Mouse (Mus musculus): ENCODE data around the gene Pkmyt1. TPM values are rescaled to one million over a fixed set of nuclear protein-coding genes. Genes with fewer than 3 reads are reported as not detected.

The Pkmyt1 gene
- polyA plus RNA-seq, 1 experiment from 2014 or later = 19.7 TPM

DNA sequence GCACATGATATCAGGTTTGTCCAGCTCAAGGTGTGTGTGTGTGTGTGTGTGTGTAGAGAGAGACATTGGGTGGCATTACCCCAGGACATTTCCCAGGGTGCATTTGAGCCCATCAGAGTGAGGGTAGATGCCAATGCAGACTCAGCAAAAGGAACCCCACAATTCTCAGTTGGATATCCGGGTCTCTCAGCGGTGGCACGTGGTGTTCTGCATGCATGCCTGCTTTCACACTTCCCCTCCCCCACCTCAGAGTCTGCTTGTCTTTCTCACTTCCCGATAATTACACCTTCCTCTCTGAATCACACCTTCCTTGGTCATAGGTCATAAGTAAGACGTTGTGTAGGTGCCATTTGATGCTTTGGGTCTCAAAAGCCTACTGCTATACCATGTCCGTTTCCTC, 21.9 kb downstream of the Pkmyt1 start:
- H3K9me3 ChIP-seq (replicated peaks; ENCODE audit: control insufficient read depth, low read length, poor library complexity, severe bottlenecking) = no peaks in the 10 kb centered on the region
- H3K9ac ChIP-seq (ENCODE audit: low read depth, low read length) = no peak overlapping the region
- WGBS = 43% methylated on average over 6 of the region's 6 CpGs
- peaks cover 16% of the 10 kb centered on the region for H3K36me3 ChIP-seq (ENCODE audit: control insufficient read depth, insufficient read depth, low read length)
- no peak overlapping the region for H3K27ac ChIP-seq (ENCODE audit: low read length)
- peaks cover 24% of the 10 kb centered on the region for H3K27me3 ChIP-seq (ENCODE audit: control insufficient read depth, insufficient read depth, low read depth, low read length)
- no peak overlapping the region for H3K4me2 ChIP-seq (ENCODE audit: low read length)
- no peak overlapping the region for H3K4me3 ChIP-seq (ENCODE audit: low read depth, low read length)
- ATAC-seq = no peak
- peaks cover 13% of the 10 kb centered on the region for H3K4me1 ChIP-seq (ENCODE audit: control insufficient read depth, insufficient read depth, low read length)

GRCm38 (mm10) chr17:23748631-23749391, 22.7 kb downstream of the Pkmyt1 start:
- Histone ChIP-seq H3K4me2 (ENCODE audit: low read length) (no peak overlapping the region), H3K27ac (ENCODE audit: low read length) (no peak overlapping the region), H3K4me1 (ENCODE audit: control insufficient read depth, insufficient read depth, low read length) (peaks cover 13% of the 10 kb centered on the region), H3K4me3 (ENCODE audit: low read depth, low read length) (no peak overlapping the region), H3K9ac (ENCODE audit: low read depth, low read length) (no peak overlapping the region), H3K27me3 (ENCODE audit: control insufficient read depth, insufficient read depth, low read depth, low read length) (peaks cover 16% of the 10 kb centered on the region), H3K9me3 (replicated peaks; ENCODE audit: control insufficient read depth, low read length, poor library complexity, severe bottlenecking) (no peaks in the 10 kb centered on the region), H3K36me3 (ENCODE audit: control insufficient read depth, insufficient read depth, low read length) (peaks cover 24% of the 10 kb centered on the region)
- ATAC-seq = no peak
- WGBS = 40% methylated on average over 10 of the region's 10 CpGs

- 89% methylated on average over 11 of the region's 11 CpGs for WGBS
- Histone ChIP-seq H3K27ac (ENCODE audit: low read length) (no peak overlapping the region), H3K27me3 (ENCODE audit: control insufficient read depth, insufficient read depth, low read depth, low read length) (peaks cover 8% of the 10 kb centered on the region), H3K4me3 (ENCODE audit: low read depth, low read length) (no peak overlapping the region), H3K9me3 (replicated peaks; ENCODE audit: control insufficient read depth, low read length, poor library complexity, severe bottlenecking) (no peaks in the 10 kb centered on the region), H3K36me3 (ENCODE audit: control insufficient read depth, insufficient read depth, low read length) (peaks cover 26% of the 10 kb centered on the region), H3K4me2 (ENCODE audit: low read length) (no peak overlapping the region), H3K9ac (ENCODE audit: low read depth, low read length) (no peak overlapping the region), H3K4me1 (ENCODE audit: control insufficient read depth, insufficient read depth, low read length) (peaks cover 13% of the 10 kb centered on the region)
- no peak for ATAC-seq
Measured at GRCm38 (mm10) chr17:23749400-23750191, 23.5 kb downstream of the Pkmyt1 start.

DNA sequence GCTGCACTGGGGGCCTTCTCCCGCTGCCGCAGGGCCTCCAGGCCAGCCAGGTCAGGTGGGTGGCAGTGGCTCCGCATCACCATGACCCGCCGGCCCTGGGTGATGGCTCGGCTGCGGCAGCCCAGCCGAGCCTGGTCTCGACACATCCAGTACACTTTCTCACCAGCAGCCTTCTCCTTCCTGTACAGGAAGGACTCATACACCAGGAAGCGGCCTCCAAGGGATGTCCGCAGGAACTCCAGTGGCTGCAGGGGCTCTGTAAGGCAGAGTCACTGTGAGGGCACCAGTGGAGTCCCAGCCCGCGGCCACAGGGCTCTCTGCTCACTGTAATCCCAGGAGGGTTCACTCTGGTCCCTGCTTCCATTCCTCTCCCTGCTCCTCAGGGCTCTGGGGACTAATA, 29.6 kb downstream of the Pkmyt1 start:
- Histone ChIP-seq H3K4me1 (ENCODE audit: control insufficient read depth, insufficient read depth, low read length) (no peaks in the 10 kb centered on the region), H3K27ac (ENCODE audit: low read length) (no peak overlapping the region), H3K4me2 (ENCODE audit: low read length) (no peak overlapping the region), H3K36me3 (ENCODE audit: control insufficient read depth, insufficient read depth, low read length) (peaks cover 78% of the 10 kb centered on the region), H3K9ac (ENCODE audit: low read depth, low read length) (no peak overlapping the region), H3K27me3 (ENCODE audit: control insufficient read depth, insufficient read depth, low read depth, low read length) (no peaks in the 10 kb centered on the region), H3K4me3 (ENCODE audit: low read depth, low read length) (no peak overlapping the region), H3K9me3 (replicated peaks; ENCODE audit: control insufficient read depth, low read length, poor library complexity, severe bottlenecking) (no peaks in the 10 kb centered on the region)
- 94% methylated on average over 13 of the region's 13 CpGs for WGBS
- no peak for ATAC-seq

DNA sequence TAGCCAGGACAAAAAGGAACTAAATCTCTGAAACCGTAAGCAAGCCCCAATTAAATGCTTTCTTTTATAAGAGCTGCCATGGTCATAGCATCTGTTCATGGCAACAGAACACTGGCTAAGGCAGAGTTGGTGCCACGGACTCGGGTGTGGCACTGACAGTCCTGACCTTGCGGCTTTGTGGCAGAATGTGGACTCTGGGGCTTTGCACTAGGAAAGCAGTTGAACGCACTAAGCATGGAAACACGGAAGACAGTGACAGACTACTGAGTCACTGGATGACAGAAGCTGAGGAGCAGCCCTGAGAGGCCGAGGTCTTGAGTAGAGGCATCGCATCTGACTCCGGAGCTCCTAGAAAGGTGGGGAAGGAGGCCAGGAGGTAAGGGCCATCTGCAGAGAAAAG, 31.4 kb downstream of the Pkmyt1 start:
- H3K4me3 ChIP-seq (ENCODE audit: low read depth, low read length) = no peak overlapping the region
- no peak overlapping the region for H3K27ac ChIP-seq (ENCODE audit: low read length)
- H3K4me1 ChIP-seq (ENCODE audit: control insufficient read depth, insufficient read depth, low read length) = no peaks in the 10 kb centered on the region
- H3K4me2 ChIP-seq (ENCODE audit: low read length) = no peak overlapping the region
- H3K9ac ChIP-seq (ENCODE audit: low read depth, low read length) = no peak overlapping the region
- ATAC-seq = no peak
- H3K9me3 ChIP-seq (replicated peaks; ENCODE audit: control insufficient read depth, low read length, poor library complexity, severe bottlenecking) = no peaks in the 10 kb centered on the region
- no peaks in the 10 kb centered on the region for H3K27me3 ChIP-seq (ENCODE audit: control insufficient read depth, insufficient read depth, low read depth, low read length)
- H3K36me3 ChIP-seq (ENCODE audit: control insufficient read depth, insufficient read depth, low read length) = peaks cover 74% of the 10 kb centered on the region
- 98% methylated on average over 9 of the region's 9 CpGs for WGBS

GRCm38 (mm10) chr17:23758801-23759200, 32.7 kb downstream of the Pkmyt1 start:
- Histone ChIP-seq H3K27ac (ENCODE audit: low read length) (no peak overlapping the region), H3K9me3 (replicated peaks; ENCODE audit: control insufficient read depth, low read length, poor library complexity, severe bottlenecking) (no peaks in the 10 kb centered on the region), H3K4me3 (ENCODE audit: low read depth, low read length) (no peak overlapping the region), H3K27me3 (ENCODE audit: control insufficient read depth, insufficient read depth, low read depth, low read length) (no peaks in the 10 kb centered on the region), H3K36me3 (ENCODE audit: control insufficient read depth, insufficient read depth, low read length) (peaks cover 62% of the 10 kb centered on the region), H3K9ac (ENCODE audit: low read depth, low read length) (no peak overlapping the region), H3K4me1 (ENCODE audit: control insufficient read depth, insufficient read depth, low read length) (no peaks in the 10 kb centered on the region), H3K4me2 (ENCODE audit: low read length) (no peak overlapping the region)
- ATAC-seq = no peak
- 57% methylated on average over 8 of the region's 8 CpGs for WGBS

DNA sequence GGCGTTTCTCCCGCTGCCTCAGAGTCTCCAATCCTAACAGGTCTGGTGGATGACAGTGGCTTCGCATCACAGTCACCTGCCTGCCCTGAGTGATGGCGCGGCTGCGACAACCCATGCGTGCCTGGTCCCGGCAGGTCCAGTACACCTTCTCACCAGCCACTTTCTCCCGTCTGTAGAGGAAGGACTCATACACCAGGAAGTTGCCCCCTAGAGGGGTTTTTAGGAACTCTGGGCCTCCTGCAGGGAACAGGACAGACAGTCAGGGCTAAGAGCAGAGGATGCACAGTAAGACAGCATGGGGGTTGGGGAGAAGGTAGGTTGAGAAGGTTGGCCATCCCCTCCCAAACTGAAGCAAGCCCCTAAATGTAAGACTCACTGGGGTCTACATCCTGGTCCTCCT, 34.1 kb downstream of the Pkmyt1 start:
- Histone ChIP-seq H3K4me3 (ENCODE audit: low read depth, low read length) (no peak overlapping the region), H3K27ac (ENCODE audit: low read length) (no peak overlapping the region), H3K9ac (ENCODE audit: low read depth, low read length) (no peak overlapping the region), H3K4me1 (ENCODE audit: control insufficient read depth, insufficient read depth, low read length) (no peaks in the 10 kb centered on the region), H3K4me2 (ENCODE audit: low read length) (no peak overlapping the region), H3K36me3 (ENCODE audit: control insufficient read depth, insufficient read depth, low read length) (peaks cover 59% of the 10 kb centered on the region), H3K9me3 (replicated peaks; ENCODE audit: control insufficient read depth, low read length, poor library complexity, severe bottlenecking) (no peaks in the 10 kb centered on the region), H3K27me3 (ENCODE audit: control insufficient read depth, insufficient read depth, low read depth, low read length) (no peaks in the 10 kb centered on the region)
- 96% methylated on average over 9 of the region's 9 CpGs for WGBS
- ATAC-seq = no peak

DNA sequence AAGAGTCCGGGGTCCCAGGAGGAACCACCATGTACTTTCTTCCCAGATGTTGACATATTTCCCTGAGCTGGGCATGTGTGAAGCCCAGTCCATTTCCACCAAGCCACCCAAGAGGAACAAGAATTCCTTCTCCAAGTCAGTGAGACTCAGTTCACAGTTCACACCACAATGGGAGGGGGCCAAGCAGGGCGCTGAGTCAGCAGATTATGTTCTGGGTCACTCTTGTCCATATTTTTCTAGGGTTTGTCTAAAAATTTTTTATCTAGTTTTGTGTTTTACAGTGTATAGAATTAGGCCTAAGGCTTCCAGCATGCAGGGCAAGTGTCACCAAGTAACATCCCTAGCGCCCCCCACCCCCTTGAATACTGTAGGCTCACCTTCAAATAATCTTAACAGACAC, 35.0 kb downstream of the Pkmyt1 start:
- no peaks in the 10 kb centered on the region for H3K9me3 ChIP-seq (replicated peaks; ENCODE audit: control insufficient read depth, low read length, poor library complexity, severe bottlenecking)
- no peak overlapping the region for H3K4me3 ChIP-seq (ENCODE audit: low read depth, low read length)
- no peak for ATAC-seq
- no peak overlapping the region for H3K27ac ChIP-seq (ENCODE audit: low read length)
- no peak overlapping the region for H3K9ac ChIP-seq (ENCODE audit: low read depth, low read length)
- H3K4me1 ChIP-seq (ENCODE audit: control insufficient read depth, insufficient read depth, low read length) = no peaks in the 10 kb centered on the region
- 96% methylated on average over 3 of the region's 3 CpGs for WGBS
- peaks cover 50% of the 10 kb centered on the region for H3K36me3 ChIP-seq (ENCODE audit: control insufficient read depth, insufficient read depth, low read length)
- H3K27me3 ChIP-seq (ENCODE audit: control insufficient read depth, insufficient read depth, low read depth, low read length) = no peaks in the 10 kb centered on the region
- H3K4me2 ChIP-seq (ENCODE audit: low read length) = no peak overlapping the region

GRCm38 (mm10) chr17:23762976-23763375, 36.8 kb downstream of the Pkmyt1 start:
- H3K9ac ChIP-seq (ENCODE audit: low read depth, low read length) = no peak overlapping the region
- 0 out of 2 replicates have a peak, but pooled peaks have one; percentile 7 for ATAC-seq
- no peaks in the 10 kb centered on the region for H3K9me3 ChIP-seq (replicated peaks; ENCODE audit: control insufficient read depth, low read length, poor library complexity, severe bottlenecking)
- H3K4me3 ChIP-seq (ENCODE audit: low read depth, low read length) = no peak overlapping the region
- 86% methylated on average over 11 of the region's 11 CpGs for WGBS
- H3K4me2 ChIP-seq (ENCODE audit: low read length) = no peak overlapping the region
- no peaks in the 10 kb centered on the region for H3K4me1 ChIP-seq (ENCODE audit: control insufficient read depth, insufficient read depth, low read length)
- H3K27me3 ChIP-seq (ENCODE audit: control insufficient read depth, insufficient read depth, low read depth, low read length) = no peaks in the 10 kb centered on the region
- no peak overlapping the region for H3K27ac ChIP-seq (ENCODE audit: low read length)
- peaks cover 33% of the 10 kb centered on the region for H3K36me3 ChIP-seq (ENCODE audit: control insufficient read depth, insufficient read depth, low read length)

Measured in midbrain, embryonic 16.5 days (tissue).